In the genomic region with DNA sequence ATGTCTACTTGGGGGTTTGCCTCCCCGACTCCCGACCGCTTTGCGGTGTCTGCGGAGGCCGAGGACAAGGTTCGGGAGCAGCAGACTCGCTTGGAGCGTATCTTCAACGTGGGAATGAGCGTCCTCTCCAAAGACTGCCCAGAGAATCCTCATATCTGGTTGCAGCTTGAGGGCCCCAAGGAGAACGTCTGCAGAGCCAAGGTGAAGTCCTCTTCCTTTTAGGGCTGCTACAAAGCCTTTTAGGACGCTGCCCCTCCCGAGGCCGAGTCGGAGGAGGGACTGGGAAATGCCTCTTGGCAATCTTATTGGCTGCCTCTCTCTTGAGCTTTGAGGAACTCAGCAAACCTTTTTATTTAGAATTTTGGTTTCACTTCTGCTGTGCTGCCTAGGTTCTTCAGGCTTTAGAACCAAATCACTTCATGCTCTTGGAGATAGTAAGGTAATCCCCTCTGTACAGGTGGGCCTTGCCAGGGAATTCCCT, we compare ENCODE assay signal across 8 mouse cellular contexts. TPM values are rescaled to one million over a fixed set of nuclear protein-coding genes. Genes with fewer than 3 reads are reported as not detected.
DNase-seq lines count a peak whose midpoint lies in the region; ATAC-seq and TF ChIP-seq lines count a peak whose summit lies in the region.

No protein-coding gene starts in this region.

- peak overlapping the region; percentile 67 for H3ac ChIP-seq in myocyte (ENCODE audit: control insufficient read depth, insufficient read length)

- peak overlapping the region; percentile 76 for H3K4me2 ChIP-seq in intestine, embryonic 15.5 days (replicated peaks)
- peak overlapping the region; percentile 81 for H3K4me2 ChIP-seq in liver, embryonic 14.5 days (ENCODE audit: low read depth)
- H3K4me2 ChIP-seq in myocyte (ENCODE audit: low read depth) = peak overlapping the region; percentile 81

- peaks cover 39% of the 10 kb centered on the region for H3K4me1 ChIP-seq in intestine, embryonic 15.5 days (replicated peaks)
- H3K4me1 ChIP-seq in liver, embryonic 14.5 days (replicated peaks; ENCODE audit: control insufficient read depth in 2 of 2, insufficient read depth in 2 of 2, low read length in 1 of 2) = peaks cover 13 to 19% of the 10 kb centered on the region in 2 experiments

- peak overlapping the region; percentile 86 for H3K9ac ChIP-seq in intestine, embryonic 15.5 days
- H3K9ac ChIP-seq in liver, embryonic 14.5 days (replicated peaks) = peak overlapping the region; percentile 96

- 1% methylated on average over 16 of the region's 16 CpGs for WGBS in intestine, embryonic 15.5 days
- 3% methylated on average over 16 of the region's 16 CpGs for WGBS in liver, embryonic 14.5 days (ENCODE audit: insufficient replicate concordance)

- no peaks in the 10 kb centered on the region for H3K9me3 ChIP-seq in intestine, embryonic 15.5 days
- H3K9me3 ChIP-seq in liver, embryonic 14.5 days (ENCODE audit: control insufficient read depth, low read length) = no peaks in the 10 kb centered on the region

- no peak for TF ChIP-seq POLR2A in brain, embryonic 14.5 days (IDR thresholded peaks at IDR 0.05; ENCODE audit: borderline replicate concordance, extremely low read depth, insufficient read depth, insufficient read length, poor library complexity, severe bottlenecking)
- peak; percentile 23 for TF ChIP-seq POLR2A in myocyte (IDR thresholded peaks at IDR 0.05; ENCODE audit: insufficient read length, low read depth)

- TF ChIP-seq EP300 in liver, embryonic 14.5 days (IDR thresholded peaks at IDR 0.05; ENCODE audit: low read depth) = no peak

- no peaks in the 10 kb centered on the region for H3K79me2 ChIP-seq in myocyte (ENCODE audit: control insufficient read depth, insufficient read depth)

- peaks cover 32% of the 10 kb centered on the region for H3K36me3 ChIP-seq in intestine, embryonic 15.5 days
- H3K36me3 ChIP-seq in liver, embryonic 14.5 days (replicated peaks; ENCODE audit: control insufficient read depth, insufficient read depth, low read depth) = peaks cover 26% of the 10 kb centered on the region
- H3K36me3 ChIP-seq in myocyte (ENCODE audit: control insufficient read depth, insufficient read depth) = peaks cover 33% of the 10 kb centered on the region

- intact Hi-C loops in gastrocnemius, postnatal 36 days (cut with DNase I) = no loop called here

- no peak for TF ChIP-seq CTCF in layer of hippocampus, adult 2 months (conservative IDR thresholded peaks at IDR 0.05)
- TF ChIP-seq CTCF in brain, embryonic 14.5 days (IDR thresholded peaks at IDR 0.05; ENCODE audit: borderline replicate concordance, extremely low read depth, insufficient read depth, insufficient read length) = no peak
- TF ChIP-seq CTCF in liver, embryonic 14.5 days (IDR thresholded peaks at IDR 0.05; ENCODE audit: low read depth) = no peak

- peak overlapping the region; percentile 92 for H3K27ac ChIP-seq in layer of hippocampus, adult 2 months
- peak overlapping the region; percentile 98 for H3K27ac ChIP-seq in intestine, embryonic 15.5 days
- peak overlapping the region; percentile 68 for H3K27ac ChIP-seq in liver, embryonic 14.5 days

- no peaks in the 10 kb centered on the region for H3K27me3 ChIP-seq in intestine, embryonic 15.5 days (replicated peaks)
- H3K27me3 ChIP-seq in liver, embryonic 14.5 days (ENCODE audit: control insufficient read depth, insufficient read depth, low read length) = no peaks in the 10 kb centered on the region
- no peaks in the 10 kb centered on the region for H3K27me3 ChIP-seq in myocyte (ENCODE audit: control insufficient read depth, insufficient read depth, insufficient read length)

- ATAC-seq in intestine, embryonic 15.5 days = no peak
- no peak for ATAC-seq in liver, embryonic 14.5 days (ENCODE audit: insufficient read depth)

- H3K4me3 ChIP-seq in layer of hippocampus, adult 2 months = peak overlapping the region; percentile 77
- peak overlapping the region; percentile 82 for H3K4me3 ChIP-seq in intestine, embryonic 15.5 days (replicated peaks)
- peak overlapping the region; percentile 64 to 93 for H3K4me3 ChIP-seq in liver, embryonic 14.5 days (ENCODE audit: insufficient read depth in 1 of 2, low read depth in 2 of 2, low read length in 2 of 2)
- peak overlapping the region; percentile 86 for H3K4me3 ChIP-seq in myocyte

- peak in 1 of 2 experiments; percentile 41 for DNase-seq in layer of hippocampus, adult 2 months (ENCODE audit: low spot score in 2 of 2)
- no peak for DNase-seq in layer of hippocampus, adult 9-10 months (ENCODE audit: low spot score)
- peak; percentile 27 for DNase-seq in brain, embryonic 14.5 days (ENCODE audit: low read depth)
- peak; percentile 38 to 51 for DNase-seq in gastrocnemius, postnatal 36 days
- peak in 2 of 3 experiments; percentile 34 to 38 for DNase-seq in liver, embryonic 14.5 days (ENCODE audit: low read depth in 3 of 3, low spot score in 3 of 3)
- DNase-seq in thymus, postnatal 10 days (ENCODE audit: low spot score in 2 of 2) = peak; percentile 31 to 44

TF ChIP-seq in myocyte, 11 proteins besides CTCF, POLR2A, EP300 and RAD21:
- TF ChIP-seq MAX (IDR thresholded peaks at IDR 0.05; ENCODE audit: low read depth) (no peak), MYOD1 (IDR thresholded peaks at IDR 0.05; ENCODE audit: control insufficient read depth in 1 of 3, insufficient read length in 2 of 3, low read depth in 2 of 3) (no peak), MYOG (IDR thresholded peaks at IDR 0.05; ENCODE audit: control insufficient read depth in 1 of 3, insufficient read depth in 1 of 3, insufficient read length in 2 of 3, low read depth in 2 of 3) (no peak), POLR2AphosphoS2 (IDR thresholded peaks at IDR 0.05; ENCODE audit: insufficient read length, low read depth) (peak; percentile 9), TCF3 (IDR thresholded peaks at IDR 0.05; ENCODE audit: insufficient read length, low read depth) (no peak)

RNA-seq across cellular contexts. Expression of a gene that starts 1.1 kb away (rescaled TPM):
- 10 to 100 TPM; 13.2 to 14.7 TPM for total RNA-seq in layer of hippocampus, adult 2 months (2021)
- 13.4 and 13.7 TPM in 2 replicates for polyA plus RNA-seq in brain, embryonic 14.5 days (2012; rRNA removed)
- 1 to 10 TPM; 6.0 to 7.5 TPM for total RNA-seq in gastrocnemius, postnatal 36 days (2021)
- polyA plus RNA-seq in intestine, embryonic 15.5 days (2015; fragmentation: Nextera tagmentation; extraction: Ambion mirVana) = 15.1 and 15.4 TPM in 2 replicates
- polyA plus RNA-seq in liver, embryonic 14.5 days (2012; rRNA removed) = 5.8 and 7.5 TPM in 2 replicates
- 2.4 and 2.8 TPM in 2 replicates for polyA plus RNA-seq in liver, embryonic 14.5 days (2014; fragmentation: Nextera tagmentation; extraction: Ambion mirVana)
- polyA plus RNA-seq in myocyte (2012; fragmentation: generic; extraction: Trizol) = 10.0 TPM

RNA-seq across cellular contexts. Expression of a gene that starts 1.6 kb away (rescaled TPM):
- under 1 TPM; 0.32 to 0.54 TPM for total RNA-seq in layer of hippocampus, adult 2 months (2021)
- 0.43 and 0.51 TPM in 2 replicates for polyA plus RNA-seq in brain, embryonic 14.5 days (2012; rRNA removed)
- not detected for total RNA-seq in gastrocnemius, postnatal 36 days (2021)
- 0.18 and 0.29 TPM in 2 replicates for polyA plus RNA-seq in intestine, embryonic 15.5 days (2015; fragmentation: Nextera tagmentation; extraction: Ambion mirVana)
- polyA plus RNA-seq in liver, embryonic 14.5 days (2012; rRNA removed) = 0.15 and 0.16 TPM in 2 replicates
- polyA plus RNA-seq in liver, embryonic 14.5 days (2014; fragmentation: Nextera tagmentation; extraction: Ambion mirVana) = 0.06 and 0.15 TPM in 2 replicates
- polyA plus RNA-seq in myocyte (2012; fragmentation: generic; extraction: Trizol) = 0.28 TPM

RNA-seq across cellular contexts. Expression of a gene that starts 14.3 kb away (rescaled TPM):
- total RNA-seq in layer of hippocampus, adult 2 months (2021) = 10 to 100 TPM; 63.5 to 78.7 TPM
- polyA plus RNA-seq in brain, embryonic 14.5 days (2012; rRNA removed) = 97.6 and 120 TPM in 2 replicates
- total RNA-seq in gastrocnemius, postnatal 36 days (2021) = 100 to 1,000 TPM; 111 to 122 TPM
- polyA plus RNA-seq in intestine, embryonic 15.5 days (2015; fragmentation: Nextera tagmentation; extraction: Ambion mirVana) = 73.6 and 80.3 TPM in 2 replicates
- polyA plus RNA-seq in liver, embryonic 14.5 days (2012; rRNA removed) = 6.1 and 6.7 TPM in 2 replicates
- polyA plus RNA-seq in liver, embryonic 14.5 days (2014; fragmentation: Nextera tagmentation; extraction: Ambion mirVana) = 11.8 and 12.0 TPM in 2 replicates
- 2.4 TPM for polyA plus RNA-seq in myocyte (2012; fragmentation: generic; extraction: Trizol)

RNA-seq across cellular contexts. Expression of a gene that starts 32.0 kb away (rescaled TPM):
- 1 to 10 TPM; 7.9 to 8.9 TPM for total RNA-seq in layer of hippocampus, adult 2 months (2021)
- polyA plus RNA-seq in brain, embryonic 14.5 days (2012; rRNA removed) = 14.1 and 24.1 TPM in 2 replicates
- 1 to 10 TPM; 2.1 to 2.7 TPM for total RNA-seq in gastrocnemius, postnatal 36 days (2021)
- 14.5 and 18.3 TPM in 2 replicates for polyA plus RNA-seq in intestine, embryonic 15.5 days (2015; fragmentation: Nextera tagmentation; extraction: Ambion mirVana)
- 1.7 and 1.9 TPM in 2 replicates for polyA plus RNA-seq in liver, embryonic 14.5 days (2012; rRNA removed)
- 1.2 and 1.4 TPM in 2 replicates for polyA plus RNA-seq in liver, embryonic 14.5 days (2014; fragmentation: Nextera tagmentation; extraction: Ambion mirVana)
- 0.12 TPM for polyA plus RNA-seq in myocyte (2012; fragmentation: generic; extraction: Trizol)

RNA-seq across cellular contexts. Expression of a gene that starts 58.6 kb away (rescaled TPM):
- under 1 TPM in 1 of 2 experiments, not detected in 1; 0.69 TPM for total RNA-seq in layer of hippocampus, adult 2 months (2021)
- polyA plus RNA-seq in brain, embryonic 14.5 days (2012; rRNA removed) = 1.9 and 5.3 TPM in 2 replicates
- total RNA-seq in gastrocnemius, postnatal 36 days (2021) = 1 to 10 TPM; 2.3 to 2.7 TPM
- polyA plus RNA-seq in intestine, embryonic 15.5 days (2015; fragmentation: Nextera tagmentation; extraction: Ambion mirVana) = 1.9 and 3.3 TPM in 2 replicates
- polyA plus RNA-seq in liver, embryonic 14.5 days (2012; rRNA removed) = 0.12 and 0.13 TPM in 2 replicates
- polyA plus RNA-seq in liver, embryonic 14.5 days (2014; fragmentation: Nextera tagmentation; extraction: Ambion mirVana) = 0.15 and 0.25 TPM in 2 replicates
- 3.0 TPM for polyA plus RNA-seq in myocyte (2012; fragmentation: generic; extraction: Trizol)
